Mouse (Mus musculus): ENCODE results near the gene Kri1. TPM values are rescaled to one million over a fixed set of nuclear protein-coding genes. Genes with fewer than 3 reads are reported as not detected.

Gene Kri1
- 32.9 and 36.3 TPM in 2 replicates for polyA plus RNA-seq (2012; rRNA removed)

DNA sequence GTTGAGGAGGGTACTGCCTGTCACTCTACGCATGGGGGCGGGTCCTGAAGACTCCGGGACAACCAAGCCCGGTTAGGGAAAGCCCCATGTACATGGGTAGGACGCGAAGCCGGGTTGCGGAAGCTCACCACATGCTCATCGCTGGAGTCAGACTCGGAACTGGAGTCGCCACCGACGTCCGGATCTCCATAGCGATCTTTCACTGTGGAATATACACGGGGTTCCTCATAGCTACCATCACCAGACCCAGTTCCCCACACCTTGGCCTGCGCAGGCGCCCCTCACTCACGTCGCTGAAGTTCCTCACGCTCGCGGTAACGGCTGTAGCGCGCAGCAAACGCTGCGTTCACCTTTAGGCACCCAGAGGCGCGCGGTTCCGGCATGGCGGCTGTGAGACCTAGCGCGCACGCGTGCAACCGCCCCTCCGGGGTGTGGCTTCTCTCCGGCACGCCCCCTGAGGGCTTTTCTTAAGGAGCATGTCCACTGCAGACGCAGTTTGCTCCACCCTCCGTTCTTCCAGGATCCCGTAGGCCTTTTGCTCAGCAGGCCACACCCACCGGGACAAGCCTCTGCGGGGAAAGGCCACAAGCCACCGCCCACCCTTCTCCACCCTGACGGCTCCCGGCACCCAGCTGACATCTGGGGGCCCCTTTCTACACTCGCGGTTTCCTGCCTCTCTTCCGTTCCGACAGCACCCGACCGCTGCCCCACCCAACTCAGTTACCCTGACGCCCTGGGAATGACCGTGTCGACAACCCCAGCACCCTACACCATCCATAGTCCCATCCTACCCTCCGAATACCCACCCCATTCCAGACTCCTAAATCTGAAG is at the start of gene Kri1:
Gene Kri1, minus strand, starts transcription at position 399 of the 832 bp plus-strand sequence.
- peak; percentile 99 for DNase-seq (ENCODE audit: low read depth)
- 0 out of 2 replicates have a peak, but pooled peaks have one; percentile 49 for TF ChIP-seq POLR2A (IDR thresholded peaks at IDR 0.05; ENCODE audit: borderline replicate concordance, extremely low read depth, insufficient read depth, insufficient read length, poor library complexity, severe bottlenecking)
- no peak for TF ChIP-seq CTCF (IDR thresholded peaks at IDR 0.05; ENCODE audit: borderline replicate concordance, extremely low read depth, insufficient read depth, insufficient read length)

DNA sequence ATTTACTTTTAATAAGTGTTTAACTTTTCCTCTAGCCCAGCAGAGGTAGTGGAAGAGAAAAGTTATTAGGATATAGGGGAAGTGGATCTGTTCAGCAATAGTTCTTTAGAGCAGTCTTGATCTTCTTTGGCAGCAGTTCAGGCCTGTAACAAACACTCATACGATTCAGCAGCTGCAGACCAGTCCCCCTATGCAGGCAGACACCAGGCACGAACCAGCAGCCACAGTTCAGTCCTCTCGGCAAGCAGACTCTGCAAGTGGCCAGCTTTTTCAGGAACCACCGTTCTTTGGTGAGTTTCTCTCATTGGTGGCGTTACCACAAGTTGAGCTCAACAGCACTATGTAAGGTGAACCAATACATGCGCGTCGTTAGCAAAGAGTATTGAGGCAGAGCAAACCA is 48.7 kb upstream of the Kri1 start:
- no peak for DNase-seq (ENCODE audit: low read depth)
- no peak for TF ChIP-seq CTCF (IDR thresholded peaks at IDR 0.05; ENCODE audit: borderline replicate concordance, extremely low read depth, insufficient read depth, insufficient read length)
- TF ChIP-seq POLR2A (IDR thresholded peaks at IDR 0.05; ENCODE audit: borderline replicate concordance, extremely low read depth, insufficient read depth, insufficient read length, poor library complexity, severe bottlenecking), result no peak

DNA sequence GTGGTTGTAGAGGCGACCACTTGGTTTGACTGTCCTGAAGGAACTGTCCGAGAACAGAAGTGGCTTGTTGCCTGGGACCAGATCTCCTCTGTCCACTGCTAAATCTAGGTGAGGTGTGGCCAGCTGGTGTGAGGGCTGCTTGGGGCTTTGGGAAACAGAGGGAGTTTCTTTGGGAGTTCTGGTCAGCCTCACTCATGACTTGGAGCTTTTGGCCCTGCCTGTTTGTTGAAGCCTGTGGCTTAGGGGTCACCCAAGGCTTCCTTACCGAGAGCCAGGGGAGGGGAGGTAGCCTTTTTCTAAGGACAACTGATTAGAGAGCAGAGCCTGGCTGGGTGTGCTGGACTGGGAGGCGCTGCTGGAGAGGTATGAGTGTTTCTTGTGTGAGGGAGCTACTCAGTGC is 47.6 kb upstream of the Kri1 start:
- no peak for TF ChIP-seq CTCF (IDR thresholded peaks at IDR 0.05; ENCODE audit: borderline replicate concordance, extremely low read depth, insufficient read depth, insufficient read length)
- no peak for DNase-seq (ENCODE audit: low read depth)

DNA sequence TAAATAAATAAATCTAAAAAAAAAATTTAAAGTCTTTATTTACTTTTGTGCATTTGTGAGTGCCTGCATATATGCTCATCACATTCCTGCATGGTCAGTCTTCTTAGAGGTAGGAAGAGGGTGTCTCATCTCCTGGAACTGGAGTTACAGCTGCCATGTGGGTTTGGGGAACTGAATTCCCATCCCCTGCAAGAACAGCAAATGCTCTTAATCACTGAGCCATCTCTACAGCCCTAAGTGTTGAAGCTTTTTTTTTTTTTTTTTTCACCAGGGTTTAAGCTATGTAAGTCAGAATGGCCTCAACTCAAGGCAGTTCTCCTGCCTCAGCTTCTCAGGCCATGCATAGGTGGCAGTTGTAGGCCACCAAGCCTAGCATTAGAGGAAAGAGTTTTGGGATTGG is 47.0 kb upstream of the Kri1 start:
- no peak for DNase-seq (ENCODE audit: low read depth)
- TF ChIP-seq POLR2A (IDR thresholded peaks at IDR 0.05; ENCODE audit: borderline replicate concordance, extremely low read depth, insufficient read depth, insufficient read length, poor library complexity, severe bottlenecking), result no peak
- TF ChIP-seq CTCF (IDR thresholded peaks at IDR 0.05; ENCODE audit: borderline replicate concordance, extremely low read depth, insufficient read depth, insufficient read length), result no peak

DNA sequence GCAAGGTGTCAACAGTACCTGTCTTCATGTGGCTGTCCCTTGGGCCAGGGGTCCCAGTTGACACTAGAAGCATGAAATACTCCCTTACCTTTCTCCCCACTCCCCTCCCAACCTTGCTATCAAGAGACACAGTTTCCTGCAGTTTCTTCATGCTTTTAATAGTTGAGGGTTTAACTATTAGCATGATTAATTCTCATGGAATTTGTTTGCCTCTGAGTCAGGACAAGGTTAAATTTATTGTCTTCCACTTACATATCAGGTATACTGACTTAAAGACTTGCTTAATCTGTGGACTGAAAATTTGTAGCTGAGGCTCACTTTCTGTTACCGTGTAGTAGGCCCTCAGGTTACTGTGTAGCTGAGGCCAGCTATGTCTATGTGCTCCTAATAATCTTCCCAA is 45.8 kb upstream of the Kri1 start:
- no peak for DNase-seq (ENCODE audit: low read depth)
- TF ChIP-seq CTCF (IDR thresholded peaks at IDR 0.05; ENCODE audit: borderline replicate concordance, extremely low read depth, insufficient read depth, insufficient read length) (no peak), POLR2A (IDR thresholded peaks at IDR 0.05; ENCODE audit: borderline replicate concordance, extremely low read depth, insufficient read depth, insufficient read length, poor library complexity, severe bottlenecking) (no peak)

DNA sequence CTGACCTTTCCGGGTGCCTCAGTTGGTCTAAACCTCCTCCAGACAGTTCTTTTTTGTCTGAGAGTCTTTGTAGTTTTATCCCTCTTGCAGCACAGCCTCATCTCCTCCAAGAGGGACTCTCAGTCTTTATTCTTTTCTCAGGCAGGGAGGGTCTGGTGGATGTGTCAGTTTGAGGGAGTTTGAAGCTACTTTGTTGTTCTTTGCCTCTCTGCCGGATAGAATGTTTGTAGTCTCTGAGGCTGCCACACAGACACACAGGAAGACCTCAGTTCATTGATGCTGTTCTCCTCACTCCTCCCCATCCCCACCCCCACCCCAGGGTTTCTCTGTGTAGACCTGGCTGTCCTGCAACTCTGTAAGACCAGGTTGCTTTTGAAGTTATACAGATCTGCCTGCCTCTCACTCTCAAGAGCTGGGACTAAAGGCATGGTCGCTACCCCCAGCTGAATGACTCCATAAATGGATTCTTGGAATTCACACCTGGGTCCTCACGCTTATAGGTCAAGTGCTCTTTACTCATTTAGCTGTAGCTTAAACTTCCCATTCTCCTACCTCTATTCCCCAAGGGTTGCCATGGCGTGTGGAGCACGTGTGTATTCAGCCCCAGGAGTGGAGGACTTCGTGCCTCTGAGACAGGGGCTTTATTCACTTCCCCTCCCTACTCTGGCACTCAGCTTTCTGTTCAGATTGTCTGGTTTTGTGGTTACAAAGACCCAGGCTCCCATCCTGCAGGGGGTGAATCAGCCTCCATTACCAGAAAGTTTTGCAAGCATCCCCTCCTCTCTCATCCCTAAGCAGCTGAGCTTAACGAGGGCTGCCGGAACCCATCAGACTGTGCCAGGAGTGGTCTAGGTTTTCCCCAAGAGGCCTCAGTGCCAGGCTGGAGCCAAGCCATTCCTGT is 44.6 kb upstream of the Kri1 start:
- TF ChIP-seq POLR2A (IDR thresholded peaks at IDR 0.05; ENCODE audit: borderline replicate concordance, extremely low read depth, insufficient read depth, insufficient read length, poor library complexity, severe bottlenecking) (no peak), CTCF (IDR thresholded peaks at IDR 0.05; ENCODE audit: borderline replicate concordance, extremely low read depth, insufficient read depth, insufficient read length) (no peak)
- DNase-seq (ENCODE audit: low read depth), result peak; percentile 50

DNA sequence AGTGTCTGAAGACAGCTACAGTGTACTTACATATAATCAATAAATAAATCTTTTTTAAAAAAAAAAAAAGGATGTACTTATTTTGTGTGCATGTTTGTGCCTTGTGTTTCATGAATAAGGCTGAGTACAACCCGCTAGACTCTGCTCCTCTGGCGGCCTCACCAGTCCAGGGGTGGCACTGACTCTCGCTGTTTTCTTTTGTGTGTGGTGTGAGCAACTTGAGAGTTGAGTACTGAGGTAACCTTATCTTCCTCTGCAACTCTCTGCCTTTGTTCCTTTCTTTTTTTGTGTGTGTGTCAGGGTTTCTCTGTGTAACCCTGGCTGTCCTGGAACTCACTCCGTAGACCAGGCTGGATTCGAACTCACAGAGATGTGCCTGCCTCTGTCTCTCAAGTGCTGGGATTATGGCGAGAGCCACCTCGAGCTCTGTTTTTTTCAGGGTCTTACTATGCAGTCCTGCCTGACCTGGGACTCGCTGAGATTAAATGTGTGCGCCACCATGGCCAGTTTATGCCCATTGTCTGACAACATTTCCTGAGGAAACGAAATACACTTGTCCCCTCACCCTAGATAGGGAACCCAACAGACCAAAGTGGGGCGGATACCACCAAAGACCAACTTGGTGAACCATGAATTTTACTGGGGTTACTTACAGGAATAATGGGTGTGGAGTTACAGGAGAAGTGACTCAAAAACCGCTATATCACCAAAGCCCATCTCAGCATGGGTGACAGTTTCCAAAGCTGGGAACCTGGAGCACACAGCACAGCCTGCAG is 43.8 kb upstream of the Kri1 start:
- TF ChIP-seq CTCF (IDR thresholded peaks at IDR 0.05; ENCODE audit: borderline replicate concordance, extremely low read depth, insufficient read depth, insufficient read length), result no peak
- TF ChIP-seq POLR2A (IDR thresholded peaks at IDR 0.05; ENCODE audit: borderline replicate concordance, extremely low read depth, insufficient read depth, insufficient read length, poor library complexity, severe bottlenecking), result no peak

DNA sequence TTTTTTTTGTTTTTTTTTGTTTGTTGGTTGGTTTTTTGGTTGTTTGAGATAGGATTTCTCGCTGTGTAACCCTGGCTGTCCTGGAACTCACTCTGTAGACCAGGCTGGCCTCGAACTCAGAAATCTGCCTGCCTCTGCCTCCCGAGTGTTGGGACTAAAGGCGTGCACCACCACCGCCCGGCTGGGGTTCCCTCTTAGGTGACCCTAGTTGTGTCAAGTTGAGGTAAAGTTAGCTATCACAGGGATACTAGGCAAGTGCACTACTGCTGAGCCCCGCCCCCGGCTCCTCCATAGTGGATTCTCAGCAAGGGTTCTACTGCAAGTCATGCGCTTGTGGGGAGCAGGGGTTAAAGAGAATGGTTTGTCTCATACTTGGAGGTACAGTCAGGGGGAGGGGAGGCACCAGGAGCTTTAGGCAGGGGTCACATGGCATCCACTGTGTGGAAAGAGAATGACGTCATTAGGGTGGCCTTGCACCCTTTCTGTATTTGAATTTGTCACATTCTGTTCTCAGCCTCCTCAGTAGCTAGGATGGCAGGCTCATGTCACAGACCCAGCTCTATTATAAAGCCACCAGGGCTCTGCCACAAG is 42.0 kb upstream of the Kri1 start:
- no peak for DNase-seq (ENCODE audit: low read depth)
- TF ChIP-seq POLR2A (IDR thresholded peaks at IDR 0.05; ENCODE audit: borderline replicate concordance, extremely low read depth, insufficient read depth, insufficient read length, poor library complexity, severe bottlenecking), result no peak
- no peak for TF ChIP-seq CTCF (IDR thresholded peaks at IDR 0.05; ENCODE audit: borderline replicate concordance, extremely low read depth, insufficient read depth, insufficient read length)

More for the DNA sequence above, 43.8 kb upstream of the Kri1 start:
- no peak for DNase-seq (ENCODE audit: low read depth)

DNA sequence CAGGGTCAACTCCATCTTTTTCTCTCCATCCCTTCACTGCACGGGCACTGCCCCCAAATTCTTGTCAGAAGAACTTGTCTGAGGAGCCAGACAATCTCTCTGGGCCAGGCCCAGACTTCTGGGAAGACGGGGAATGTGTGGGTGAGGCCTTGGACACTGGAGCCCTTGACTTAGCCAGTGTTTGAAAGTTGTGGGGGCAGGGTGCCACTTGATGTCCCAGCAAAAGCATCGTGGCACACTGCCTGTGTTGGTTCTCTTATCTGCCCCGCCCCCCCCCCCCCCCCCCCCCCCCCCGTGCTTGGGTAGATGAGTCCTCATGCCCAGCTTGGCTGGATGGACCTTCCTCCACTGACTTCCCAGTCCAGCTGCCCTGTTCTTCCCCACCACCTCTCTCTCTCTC is 41.3 kb upstream of the Kri1 start:
- TF ChIP-seq POLR2A (IDR thresholded peaks at IDR 0.05; ENCODE audit: borderline replicate concordance, extremely low read depth, insufficient read depth, insufficient read length, poor library complexity, severe bottlenecking), result no peak
- no peak for TF ChIP-seq CTCF (IDR thresholded peaks at IDR 0.05; ENCODE audit: borderline replicate concordance, extremely low read depth, insufficient read depth, insufficient read length)
- no peak for DNase-seq (ENCODE audit: low read depth)

DNA sequence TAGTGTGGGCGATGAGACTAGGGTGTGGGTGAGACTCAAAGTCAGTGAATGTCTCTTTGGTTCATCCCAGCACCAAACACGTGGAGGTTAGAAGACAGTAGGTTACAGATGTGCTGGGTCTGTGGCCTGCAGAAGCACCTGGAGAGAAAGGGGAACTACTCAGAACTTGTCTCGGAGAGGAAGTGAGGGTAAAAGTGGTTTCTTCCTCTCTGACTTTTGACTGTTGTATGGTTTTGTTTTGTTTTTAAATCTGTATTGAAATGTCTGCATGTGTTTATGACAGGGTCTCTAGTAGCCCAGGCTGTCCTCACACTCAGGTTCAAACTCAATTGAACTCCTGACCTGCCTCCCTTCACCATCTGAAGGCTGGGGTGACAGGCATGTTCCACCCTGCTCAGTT is 40.3 kb upstream of the Kri1 start:
- TF ChIP-seq CTCF (IDR thresholded peaks at IDR 0.05; ENCODE audit: borderline replicate concordance, extremely low read depth, insufficient read depth, insufficient read length) (no peak), POLR2A (IDR thresholded peaks at IDR 0.05; ENCODE audit: borderline replicate concordance, extremely low read depth, insufficient read depth, insufficient read length, poor library complexity, severe bottlenecking) (no peak)
- no peak for DNase-seq (ENCODE audit: low read depth)
